Mouse (Mus musculus): ENCODE measurements around the gene Fstl4. TPM values are rescaled to one million over a fixed set of nuclear protein-coding genes. Genes with fewer than 3 reads are reported as not detected.

The Fstl4 gene
- total RNA-seq, 1 experiment from 2014 or later = not detected

DNA sequence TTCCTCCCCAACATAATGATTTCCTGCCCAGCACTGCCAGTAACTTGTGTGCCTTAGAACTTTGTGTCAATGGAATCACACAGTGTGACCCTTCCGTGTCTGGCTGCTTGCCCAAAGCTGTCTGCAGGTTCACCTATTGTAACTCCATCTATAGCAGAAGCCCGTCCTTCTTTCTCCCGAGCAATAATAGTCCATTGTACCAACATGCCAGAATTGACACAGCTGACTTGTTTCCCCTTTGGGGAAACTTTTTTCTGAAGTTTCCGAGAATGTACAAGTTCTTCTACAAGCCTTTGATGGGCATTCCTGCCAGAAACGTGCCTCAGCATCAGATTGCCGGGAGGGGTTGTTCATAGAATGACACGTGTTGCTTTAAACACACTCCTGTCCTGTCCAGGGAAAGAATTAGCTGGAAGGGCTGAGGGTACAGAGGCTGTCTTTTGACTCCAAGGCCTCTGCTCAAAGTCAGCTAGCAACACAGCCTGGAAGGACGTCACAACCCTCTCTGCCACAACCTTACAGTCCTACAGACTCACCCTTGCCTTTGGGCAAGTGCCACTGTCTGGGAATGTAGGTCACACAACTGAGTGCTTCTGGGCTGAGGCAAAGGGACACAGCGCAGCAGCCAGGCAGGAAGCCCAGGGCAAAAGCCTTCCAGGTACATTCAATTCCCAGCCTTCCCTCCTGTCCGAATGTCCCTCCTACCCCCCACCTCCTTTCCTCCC, 339.3 kb downstream of the Fstl4 start:
- ATAC-seq (ENCODE audit: extremely low read depth, insufficient number of reproducible peaks, low FRiP score, poor library complexity, severe bottlenecking) = no peak

DNA sequence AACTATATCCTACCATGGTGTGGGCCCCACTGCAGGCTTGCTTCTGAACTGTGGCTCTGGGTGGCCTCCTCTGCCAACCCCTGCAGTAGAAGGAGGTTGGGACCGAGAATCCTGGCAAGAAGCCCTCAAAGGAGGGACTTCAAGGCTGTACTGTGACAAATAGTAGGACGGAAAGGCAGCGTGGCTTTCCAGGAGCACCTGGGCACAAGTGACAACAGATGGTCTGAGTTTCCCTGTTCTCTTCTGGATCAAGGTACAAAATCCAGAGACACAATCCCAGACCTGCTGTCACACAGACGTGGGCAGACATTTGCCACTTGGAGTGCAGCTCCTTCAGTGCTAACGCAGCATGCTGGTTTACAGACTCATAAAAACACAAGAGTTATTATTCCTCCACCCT, 343.3 kb downstream of the Fstl4 start:
- no peak for ATAC-seq (ENCODE audit: extremely low read depth, insufficient number of reproducible peaks, low FRiP score, poor library complexity, severe bottlenecking)

DNA sequence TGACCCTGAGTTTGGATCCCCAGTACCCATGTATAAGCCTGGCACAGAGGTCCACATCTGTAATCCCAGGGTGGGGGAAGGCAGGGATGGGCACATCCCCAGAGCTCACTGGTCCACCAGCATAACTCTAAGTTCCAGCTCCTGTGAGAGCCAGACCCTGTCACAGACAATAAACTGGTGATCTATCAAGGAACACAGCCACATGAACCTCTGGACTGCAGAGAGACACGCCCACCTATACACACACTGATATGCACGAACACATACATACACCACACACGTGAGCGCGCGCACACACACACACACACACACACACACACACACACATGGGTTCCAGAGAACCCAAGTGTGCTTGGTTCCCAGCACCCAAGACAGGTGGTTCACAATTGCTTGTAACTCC, 344.4 kb downstream of the Fstl4 start:
- ATAC-seq (ENCODE audit: extremely low read depth, insufficient number of reproducible peaks, low FRiP score, poor library complexity, severe bottlenecking) = no peak

DNA sequence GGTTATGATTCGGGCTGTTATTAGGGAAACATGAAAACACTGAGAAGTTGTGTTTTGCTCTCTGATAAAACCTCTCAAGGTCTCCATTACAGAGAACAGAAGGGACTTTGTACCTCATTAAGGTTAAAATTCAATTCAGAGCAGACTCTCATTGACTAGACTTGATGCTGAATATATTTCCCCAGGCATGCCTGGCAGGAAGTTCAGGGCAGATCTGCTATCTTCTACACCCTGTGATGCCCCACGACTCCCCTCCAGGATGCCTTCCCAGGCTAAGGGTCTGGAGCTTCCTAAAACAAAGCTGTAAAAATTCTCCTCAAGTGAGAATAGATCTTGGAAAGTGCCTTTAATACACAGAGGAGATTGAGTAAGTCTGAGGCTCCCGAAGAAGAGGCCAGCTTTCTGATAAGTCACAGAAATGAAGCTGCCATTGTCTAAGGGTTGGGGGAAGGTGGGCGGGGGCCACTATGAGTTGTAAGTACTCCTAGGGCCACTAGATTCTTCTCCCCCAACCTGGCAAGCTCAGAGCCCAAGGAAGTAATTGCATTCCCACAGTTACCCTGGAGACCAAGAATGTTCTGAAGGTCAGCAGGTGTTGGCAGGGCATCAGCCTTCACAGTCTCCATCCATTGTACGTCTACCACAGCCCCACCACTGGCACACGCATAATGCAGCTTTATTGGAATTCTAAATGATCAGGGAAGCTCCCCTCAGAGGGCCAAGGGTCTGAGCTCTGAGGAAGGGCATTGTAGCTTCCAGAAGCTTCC, 345.4 kb downstream of the Fstl4 start:
- ATAC-seq (ENCODE audit: extremely low read depth, insufficient number of reproducible peaks, low FRiP score, poor library complexity, severe bottlenecking) = no peak

DNA sequence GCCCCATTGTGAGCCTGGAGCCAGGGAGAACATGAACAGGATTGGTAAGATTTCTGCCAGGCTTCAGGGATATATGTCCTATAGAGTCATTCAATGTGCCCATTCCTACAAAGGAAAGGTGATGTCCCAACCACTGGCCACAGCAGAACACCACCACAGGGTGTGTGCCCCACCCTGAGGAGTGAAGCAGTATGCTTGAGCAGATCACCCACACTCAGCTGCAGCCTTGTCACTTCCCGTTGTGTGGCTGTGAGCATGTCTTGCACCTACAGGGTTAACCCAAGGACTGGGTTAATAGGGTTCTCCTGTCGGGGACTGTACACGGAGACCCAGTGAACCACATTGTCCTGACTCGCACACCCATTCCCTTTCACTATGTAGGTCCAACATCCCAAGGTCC, 351.3 kb downstream of the Fstl4 start:
- ATAC-seq (ENCODE audit: extremely low read depth, insufficient number of reproducible peaks, low FRiP score, poor library complexity, severe bottlenecking) = no peak

DNA sequence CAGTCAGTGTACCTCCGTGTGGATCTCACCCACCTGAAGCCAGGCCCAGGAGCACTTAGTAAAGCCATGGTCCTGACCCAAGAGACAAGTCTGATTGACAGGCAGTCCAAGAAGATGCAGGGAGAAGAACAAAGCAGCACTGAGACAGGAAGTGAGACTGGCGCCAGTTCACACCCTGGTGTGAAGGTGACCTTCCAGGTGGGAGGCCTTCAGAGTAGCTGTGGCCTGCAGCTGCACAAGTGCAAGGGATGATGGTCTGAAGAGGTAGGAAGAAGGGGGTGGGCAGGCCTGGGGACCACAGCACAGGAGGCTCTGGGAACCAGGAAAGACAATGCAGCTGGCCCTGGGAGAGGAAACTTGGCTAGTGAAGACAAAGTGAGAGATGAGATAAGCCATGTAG, 351.9 kb downstream of the Fstl4 start:
- no peak for ATAC-seq (ENCODE audit: extremely low read depth, insufficient number of reproducible peaks, low FRiP score, poor library complexity, severe bottlenecking)

DNA sequence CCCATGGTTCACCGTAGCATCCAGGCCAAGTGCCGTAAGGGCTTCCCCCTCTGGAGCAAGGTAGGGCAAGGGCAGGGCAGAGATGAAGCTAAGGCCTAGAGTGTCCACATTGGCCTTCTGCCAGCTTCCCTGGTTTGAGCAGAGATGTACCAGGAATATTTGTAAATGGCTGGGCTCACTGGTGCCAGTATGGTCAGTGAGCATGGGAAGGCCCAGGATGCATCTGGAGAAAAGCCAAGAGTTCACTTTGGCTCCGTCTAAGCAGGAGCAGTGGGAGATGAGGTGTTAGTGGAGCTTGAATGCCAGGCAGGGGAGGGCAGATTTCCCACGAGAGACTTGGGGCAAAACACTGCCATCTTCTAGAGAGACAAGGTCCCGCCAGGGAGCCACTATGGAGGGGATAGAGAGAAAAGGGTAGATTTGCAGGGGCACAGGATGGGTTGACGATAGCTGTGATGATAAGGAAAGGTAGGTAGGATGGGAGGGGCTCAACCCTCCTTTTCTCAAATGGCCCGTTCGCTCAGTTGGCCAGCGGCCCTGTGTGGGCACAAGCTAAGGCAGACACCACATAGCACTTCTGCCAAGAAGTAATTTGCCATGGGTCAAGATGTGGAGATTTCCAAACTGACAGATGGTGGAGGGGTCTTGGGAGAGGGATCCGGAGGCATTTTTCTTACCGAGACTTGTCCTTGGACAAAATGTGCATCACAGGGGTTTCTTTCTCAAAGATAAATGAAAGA, 354.0 kb downstream of the Fstl4 start:
- no peak for ATAC-seq (ENCODE audit: extremely low read depth, insufficient number of reproducible peaks, low FRiP score, poor library complexity, severe bottlenecking)

DNA sequence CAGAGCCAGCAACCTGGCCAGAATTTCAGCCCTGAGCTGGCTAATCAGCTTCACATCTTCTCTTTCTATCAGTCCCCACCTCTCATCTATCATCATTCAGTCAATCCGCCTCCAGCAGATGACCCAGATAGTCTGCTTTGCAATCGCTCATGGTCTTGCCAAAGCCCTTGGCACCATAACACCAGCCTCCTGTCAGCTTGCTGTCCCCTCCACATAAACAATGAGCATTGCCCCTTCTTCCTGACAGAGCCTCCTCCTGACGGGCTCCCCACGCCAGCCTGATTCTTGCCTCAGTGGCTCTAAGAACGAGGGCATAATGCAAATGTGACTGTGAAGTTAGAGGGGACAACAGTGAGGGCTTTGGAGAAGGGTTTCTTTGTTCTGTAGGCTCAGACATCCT, 355.5 kb downstream of the Fstl4 start:
- ATAC-seq (ENCODE audit: extremely low read depth, insufficient number of reproducible peaks, low FRiP score, poor library complexity, severe bottlenecking) = no peak

DNA sequence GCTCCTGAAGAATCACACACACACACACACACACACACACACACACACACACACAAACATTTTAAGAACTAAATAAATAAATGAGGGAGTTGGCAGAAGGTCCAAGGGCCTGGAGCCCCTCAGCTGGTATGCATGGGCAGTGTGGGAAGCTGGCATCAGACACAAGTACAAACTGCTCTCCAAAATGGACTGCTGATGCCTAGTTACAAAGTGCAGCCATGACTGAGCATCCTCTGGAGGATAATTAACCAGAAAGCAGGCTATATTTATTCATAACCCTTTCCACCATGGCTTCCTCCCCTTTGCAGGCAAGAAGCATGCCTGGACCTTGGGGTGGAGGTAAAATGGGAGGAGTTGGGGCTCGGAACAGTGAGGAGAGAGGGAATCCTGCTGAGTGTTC, 356.8 kb downstream of the Fstl4 start:
- ATAC-seq (ENCODE audit: extremely low read depth, insufficient number of reproducible peaks, low FRiP score, poor library complexity, severe bottlenecking) = no peak

DNA sequence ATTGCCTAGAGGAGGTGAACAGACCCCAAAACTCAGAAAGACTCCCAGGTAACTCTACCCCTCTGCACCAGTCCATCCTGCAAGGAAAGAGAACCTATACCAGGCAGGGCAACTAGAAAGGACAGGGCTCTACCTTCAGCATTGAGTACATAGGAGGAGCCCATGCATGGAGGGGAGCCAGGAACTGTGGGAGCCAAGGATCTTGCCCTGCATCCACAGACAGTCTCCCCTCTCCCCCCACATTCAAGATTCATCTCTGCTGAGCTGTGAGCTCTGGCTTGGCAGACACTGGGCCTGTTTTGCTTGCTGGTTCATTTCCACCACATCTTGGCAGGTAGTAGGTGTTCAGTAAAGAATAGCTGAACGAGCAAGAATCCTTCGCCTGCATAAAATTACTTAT, 360.4 kb downstream of the Fstl4 start:
- ATAC-seq (ENCODE audit: extremely low read depth, insufficient number of reproducible peaks, low FRiP score, poor library complexity, severe bottlenecking) = no peak

DNA sequence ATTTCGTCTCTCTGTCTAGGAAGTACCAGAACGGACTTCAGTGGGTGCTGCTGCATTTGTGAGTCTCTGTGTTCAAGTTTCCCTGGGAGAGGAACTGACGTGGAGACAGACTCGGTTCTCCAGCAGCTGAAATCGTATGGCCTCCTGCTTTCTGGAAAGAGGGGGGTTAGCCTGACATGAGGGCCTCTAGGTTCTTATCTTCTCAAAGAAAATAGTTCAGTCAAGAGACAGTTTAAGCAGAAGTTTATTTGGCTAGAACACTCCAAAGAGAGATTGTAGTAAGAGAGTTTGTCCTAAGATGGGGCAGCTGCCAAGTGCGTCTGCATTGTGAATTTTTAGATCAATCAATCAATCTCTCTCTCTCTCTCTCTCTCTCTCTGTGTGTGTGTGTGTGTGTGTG, 362.2 kb downstream of the Fstl4 start:
- no peak for ATAC-seq (ENCODE audit: extremely low read depth, insufficient number of reproducible peaks, low FRiP score, poor library complexity, severe bottlenecking)

DNA sequence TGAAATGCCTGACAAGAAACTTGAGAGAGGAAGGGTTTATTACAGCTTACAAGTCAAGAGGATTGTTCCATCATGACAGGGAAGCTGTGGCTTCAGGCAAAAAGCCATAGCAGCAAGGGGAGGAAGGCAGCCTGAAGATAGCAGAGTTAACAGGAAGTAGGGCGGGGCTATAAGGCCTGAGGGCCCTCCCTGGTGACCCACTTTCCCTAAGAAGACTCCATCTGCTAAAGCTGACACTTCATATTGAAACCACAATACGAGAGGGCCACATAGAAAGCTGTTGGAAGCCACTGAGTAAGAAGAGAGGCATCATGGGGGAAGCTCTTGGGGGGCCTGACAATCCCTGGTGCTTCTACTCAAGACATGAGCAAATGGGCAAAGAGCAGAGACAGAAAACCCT, 364.2 kb downstream of the Fstl4 start:
- ATAC-seq (ENCODE audit: extremely low read depth, insufficient number of reproducible peaks, low FRiP score, poor library complexity, severe bottlenecking) = no peak

DNA sequence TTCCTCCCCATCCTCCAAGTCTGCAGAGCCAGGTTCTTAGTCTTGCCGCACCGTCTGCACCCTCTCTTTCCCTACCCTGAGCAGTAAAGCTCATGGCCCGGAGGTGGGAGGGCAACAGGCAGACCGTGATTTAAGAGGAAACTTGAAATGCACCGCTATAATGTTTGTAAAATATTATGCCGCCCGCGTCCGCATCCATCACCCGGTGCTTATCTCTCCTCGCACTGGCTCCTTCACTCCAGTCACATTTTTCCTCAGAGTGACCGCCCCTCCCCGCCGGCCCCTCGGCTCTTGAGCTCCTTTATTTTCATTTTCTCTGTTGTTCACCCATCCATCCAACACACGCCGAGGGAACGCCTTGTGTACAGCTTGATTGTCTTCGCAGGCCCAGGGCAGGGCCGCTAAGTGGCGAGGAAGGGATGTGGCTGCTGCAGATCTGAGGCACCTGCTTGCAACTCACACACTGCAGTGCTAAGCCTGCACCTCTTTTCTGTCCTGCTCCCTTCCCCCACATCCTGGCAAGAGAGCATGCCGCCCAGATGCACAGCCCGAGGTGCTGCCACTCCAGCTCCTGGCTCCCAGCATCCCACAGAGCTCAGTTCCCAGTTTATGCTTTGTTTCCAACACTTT, 368.1 kb downstream of the Fstl4 start:
- ATAC-seq (ENCODE audit: extremely low read depth, insufficient number of reproducible peaks, low FRiP score, poor library complexity, severe bottlenecking) = no peak

DNA sequence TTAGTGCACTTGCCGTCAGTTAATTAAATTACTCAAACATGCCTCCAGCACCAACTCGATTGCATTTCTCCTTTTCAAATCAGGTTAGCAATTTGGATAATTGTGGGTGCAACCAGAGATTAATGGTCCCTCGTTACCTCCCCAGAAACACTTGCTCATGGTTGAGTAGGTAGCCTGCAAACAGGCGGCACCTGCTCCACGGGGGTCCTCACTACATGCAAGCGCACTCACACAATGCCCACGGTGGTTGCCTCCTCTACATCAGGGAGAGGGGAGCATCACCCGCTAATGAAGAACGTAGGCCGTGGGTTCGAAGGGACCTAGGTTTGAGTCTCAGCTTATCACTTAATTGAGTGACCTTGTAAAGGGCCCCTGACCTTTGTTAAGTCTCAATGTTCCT, 371.9 kb downstream of the Fstl4 start:
- ATAC-seq (ENCODE audit: extremely low read depth, insufficient number of reproducible peaks, low FRiP score, poor library complexity, severe bottlenecking) = no peak

DNA sequence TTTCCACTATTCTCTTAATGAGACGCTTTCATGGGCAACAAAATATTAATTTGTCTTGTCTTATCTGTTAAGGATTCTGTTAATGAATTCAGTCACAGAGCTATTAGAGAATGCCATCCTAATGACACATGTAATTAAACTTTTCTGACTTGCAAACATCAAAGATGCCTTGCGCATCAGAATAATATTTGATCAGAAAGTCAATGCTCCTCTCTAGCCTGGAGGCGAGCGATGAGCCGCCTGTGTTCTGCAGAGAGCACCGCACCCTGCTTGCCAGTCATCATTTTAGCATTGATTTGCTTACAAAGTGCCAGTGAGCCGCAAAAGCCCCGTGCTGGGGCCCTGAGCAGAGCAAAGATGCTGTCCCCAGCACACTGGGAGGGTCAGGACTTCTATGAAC, 372.9 kb downstream of the Fstl4 start:
- ATAC-seq (ENCODE audit: extremely low read depth, insufficient number of reproducible peaks, low FRiP score, poor library complexity, severe bottlenecking) = no peak

DNA sequence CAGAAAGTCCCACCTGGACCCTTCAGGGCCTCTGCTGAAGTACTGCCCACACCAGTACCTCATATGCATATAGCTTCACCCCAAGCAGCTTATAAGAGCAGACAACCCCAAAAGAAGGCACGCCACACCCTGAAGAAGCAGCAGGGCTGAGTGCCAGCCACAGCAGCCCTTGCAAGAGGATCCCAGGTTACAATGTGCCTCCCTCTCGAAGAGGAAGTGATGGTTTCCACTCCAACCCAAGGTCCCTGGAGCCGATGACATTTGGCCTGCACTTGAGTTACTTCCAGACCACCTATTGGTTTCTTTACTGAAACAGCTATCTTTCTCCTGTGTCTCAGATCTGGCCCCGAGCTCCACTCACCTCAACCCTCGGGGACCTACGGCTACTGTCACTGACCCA, 373.8 kb downstream of the Fstl4 start:
- ATAC-seq (ENCODE audit: extremely low read depth, insufficient number of reproducible peaks, low FRiP score, poor library complexity, severe bottlenecking) = no peak

DNA sequence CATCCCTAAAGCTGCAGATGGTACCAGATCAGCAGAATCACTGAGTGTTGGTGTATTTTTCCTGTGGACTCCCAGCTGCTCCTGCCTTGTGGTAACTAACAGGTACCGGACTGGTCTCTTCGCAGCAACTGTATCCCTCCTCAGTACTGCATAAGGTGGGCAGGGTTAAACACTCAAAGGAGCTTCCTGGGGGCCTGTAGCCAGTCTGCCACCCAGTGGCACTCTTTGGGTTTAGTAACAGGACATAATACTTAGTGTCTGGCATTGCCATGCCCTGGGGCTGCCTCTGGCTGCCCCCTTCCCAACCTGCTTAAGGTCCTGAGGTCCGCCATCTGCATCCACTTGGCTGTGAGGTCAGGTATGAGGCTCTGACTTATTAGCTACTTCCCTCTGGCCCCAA, 375.2 kb downstream of the Fstl4 start:
- no peak for ATAC-seq (ENCODE audit: extremely low read depth, insufficient number of reproducible peaks, low FRiP score, poor library complexity, severe bottlenecking)

DNA sequence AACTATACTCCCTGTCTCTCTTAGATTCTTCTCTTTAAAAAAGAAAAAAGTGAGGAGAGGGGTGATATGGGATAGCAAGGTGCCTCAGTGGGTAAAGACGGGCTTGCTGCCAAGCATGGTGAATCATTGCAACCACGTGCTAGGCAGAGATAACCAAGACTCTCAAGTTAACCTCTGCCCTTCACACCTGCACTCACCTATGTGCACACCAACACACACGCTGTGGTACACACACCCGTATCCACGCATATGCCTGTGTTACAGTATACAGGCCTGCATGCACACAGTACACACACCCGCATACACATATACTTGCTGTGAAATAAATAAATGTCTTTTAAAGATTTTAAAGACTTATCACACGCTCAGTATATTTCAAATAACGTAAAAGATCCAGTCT, 375.8 kb downstream of the Fstl4 start:
- no peak for ATAC-seq (ENCODE audit: extremely low read depth, insufficient number of reproducible peaks, low FRiP score, poor library complexity, severe bottlenecking)

DNA sequence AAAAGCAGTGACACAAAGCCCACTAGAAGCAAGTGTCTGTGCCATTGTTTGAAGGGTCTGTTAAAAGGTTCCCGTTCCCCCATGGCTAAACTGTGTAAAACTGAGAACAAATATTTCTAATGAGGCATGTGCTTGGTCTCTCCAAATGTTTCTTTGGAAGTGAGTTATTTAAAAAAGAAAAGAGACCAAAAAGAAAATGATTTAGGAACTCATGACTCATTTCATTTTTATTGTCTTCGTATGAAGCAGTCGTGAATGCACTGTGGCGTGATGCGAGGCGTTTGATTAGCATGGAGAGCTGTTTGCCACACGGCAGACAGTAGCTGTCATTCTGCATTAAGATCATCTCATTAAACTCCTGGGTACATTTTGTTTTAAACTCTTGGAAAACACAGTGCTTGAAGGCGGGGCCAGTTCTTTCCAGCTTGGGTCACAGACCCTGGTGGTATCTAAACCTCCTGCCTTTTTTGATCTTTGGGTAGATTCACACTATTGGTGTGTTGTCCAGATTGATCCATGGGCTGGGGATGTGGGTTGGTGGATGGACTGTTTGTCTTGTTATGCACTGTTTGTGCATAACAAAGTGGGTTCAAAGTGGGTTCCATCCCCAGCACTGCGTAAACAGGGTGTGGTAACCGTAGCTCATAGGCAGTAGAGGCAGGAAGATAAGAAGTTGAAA, 376.4 kb downstream of the Fstl4 start:
- no peak for ATAC-seq (ENCODE audit: extremely low read depth, insufficient number of reproducible peaks, low FRiP score, poor library complexity, severe bottlenecking)

All from neutrophil, adult 5-6 weeks (primary cell).